Mouse (Mus musculus) lung, postnatal 0 days (tissue): ENCODE data around the gene Styx.

Experiments
- CTCF ChIP-seq: IDR thresholded peaks from 2 replicates; pipeline ENCODE4 v1.5.1; 2016; ENCODE audit warnings: antibody characterized with exemption, mild to moderate bottlenecking
- EP300 ChIP-seq: IDR thresholded peaks from 2 replicates; pipeline ENCODE4 v1.6.1; 2016; ENCODE audit warnings: antibody characterized with exemption, mild to moderate bottlenecking, control low read depth

DNA sequence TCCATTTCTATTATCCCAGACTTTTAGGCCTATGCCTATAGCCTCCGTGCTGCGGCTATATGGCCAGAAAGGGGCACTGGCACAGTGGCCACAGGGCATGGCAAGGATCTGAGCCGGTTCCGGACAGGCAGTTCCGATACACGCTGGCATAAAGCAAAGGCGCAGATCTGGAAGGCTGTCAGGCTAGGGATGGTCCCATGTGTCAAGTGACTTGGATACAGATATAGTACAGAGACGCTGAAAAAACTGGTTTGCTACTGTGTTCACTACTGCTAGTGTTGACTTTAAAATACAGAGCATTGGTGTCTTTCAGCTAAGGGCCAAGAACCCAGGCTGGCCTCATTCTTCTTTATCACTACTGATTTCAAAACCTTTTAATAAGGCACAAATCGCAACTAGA, 106.1 kb downstream of the Styx start:
- TF ChIP-seq CTCF (no peak), EP300 (no peak)
